Mouse (Mus musculus) retina, embryonic 14.5 days (tissue): ENCODE results near the gene Mvb12b.
A peak's percentile ranks its signal among the peaks of the same experiment; 100 is the strongest.

Experiments used
- DNase-seq: peaks from one replicate; pipeline ENCODE4 v3.0.0-alpha.2; 2015; ENCODE audit warnings: low spot score

The Mvb12b gene

DNA sequence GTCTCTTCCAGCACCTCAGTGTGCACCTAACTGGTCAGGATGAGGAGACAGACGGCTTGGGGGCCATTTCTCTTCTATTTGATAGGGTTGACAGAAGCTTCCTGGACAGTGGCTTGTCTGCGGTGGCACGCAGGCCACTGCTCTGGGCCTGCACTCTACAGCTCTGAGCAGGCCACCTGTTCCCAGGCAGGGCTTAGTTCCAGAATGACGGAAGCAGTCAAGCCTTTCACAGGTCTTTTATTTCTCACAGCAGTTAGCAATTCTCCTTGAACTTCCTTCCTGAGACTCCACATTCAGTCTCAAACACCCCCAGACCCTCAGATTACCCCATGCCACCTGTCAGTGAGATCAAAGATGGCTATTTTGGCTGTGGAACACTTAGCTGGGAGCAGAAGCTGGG lies 109.3 kb downstream of the Mvb12b start:
- DNase-seq: no peak

DNA sequence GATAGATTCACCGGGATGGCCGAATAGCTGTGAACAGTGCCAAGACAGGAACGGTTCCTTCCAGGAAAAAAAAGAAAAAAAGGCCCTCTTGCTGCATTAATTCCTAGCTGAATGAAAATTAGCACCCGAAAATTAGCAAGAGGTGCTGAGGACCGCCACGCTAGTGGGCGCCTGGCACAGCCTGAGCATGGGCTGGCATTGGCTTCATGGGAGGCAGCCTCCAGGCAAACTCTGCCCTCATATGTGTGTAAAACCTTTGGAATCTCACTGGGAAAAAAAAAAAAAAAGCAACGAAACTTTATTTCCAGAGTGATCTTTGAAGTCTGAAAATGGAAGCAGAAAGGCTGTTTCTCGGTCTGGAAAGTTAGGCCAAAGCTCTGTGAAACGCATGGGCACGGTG lies 110.7 kb downstream of the Mvb12b start:
- no peak for DNase-seq

- DNase-seq: no peak
Measured at GRCm38 (mm10) chr2:33774884-33775283, 112.9 kb downstream of the Mvb12b start.

- no peak for DNase-seq
Measured at GRCm38 (mm10) chr2:33774106-33774505, 113.6 kb downstream of the Mvb12b start.

- DNase-seq: no peak
Measured at GRCm38 (mm10) chr2:33772439-33772838, 115.3 kb downstream of the Mvb12b start.

DNA sequence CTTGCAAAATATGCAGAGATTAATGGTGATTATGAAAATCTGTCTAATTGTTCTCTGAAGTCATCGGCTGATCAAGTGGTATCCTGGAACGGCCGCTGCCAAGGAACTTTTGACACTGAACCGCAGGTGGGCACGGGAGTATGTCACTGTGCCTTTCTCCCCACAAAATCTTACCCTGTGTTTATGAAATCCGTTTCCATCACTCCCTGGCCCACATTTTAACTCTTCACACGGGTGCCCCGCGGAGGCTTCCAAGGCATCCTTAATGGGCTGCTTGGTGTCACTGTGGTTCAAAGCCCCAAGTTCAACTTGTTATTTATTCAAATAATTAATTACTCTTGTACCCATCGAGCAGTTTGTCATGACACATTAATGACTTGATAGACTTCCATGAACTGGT lies 116.4 kb downstream of the Mvb12b start:
- DNase-seq: no peak

DNA sequence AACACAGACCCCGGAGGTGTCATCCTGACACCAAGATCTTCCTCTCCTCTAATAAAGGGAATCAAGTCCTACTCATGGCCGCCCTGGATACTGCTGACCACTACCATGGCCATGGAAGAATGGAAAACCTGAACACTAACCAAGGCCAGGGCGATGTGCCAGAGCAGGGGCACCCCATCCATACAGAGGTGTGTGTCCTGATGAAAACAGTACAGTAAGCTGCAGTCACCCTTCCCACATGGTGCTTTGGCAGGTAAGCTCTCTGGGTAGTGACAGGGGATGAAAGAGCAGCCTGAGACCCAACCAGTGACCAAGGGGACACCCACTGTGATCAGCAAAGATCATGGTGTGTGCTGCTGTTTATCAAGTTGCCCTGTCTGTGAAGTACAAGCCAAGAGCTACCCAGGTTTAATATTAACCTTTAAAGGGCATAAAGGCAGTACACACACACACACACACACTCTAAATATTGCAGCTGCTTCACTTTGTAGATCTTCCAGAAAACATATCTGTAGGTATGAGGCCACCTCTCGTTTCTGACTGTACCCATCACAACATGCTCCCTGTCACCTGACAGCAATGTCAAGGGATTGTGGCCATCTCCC lies 117.1 kb downstream of the Mvb12b start:
- DNase-seq: no peak

- DNase-seq: peak; percentile 89
Measured at GRCm38 (mm10) chr2:33764476-33764875, 123.3 kb downstream of the Mvb12b start.

- DNase-seq: no peak
Measured at GRCm38 (mm10) chr2:33762210-33762609, 125.5 kb downstream of the Mvb12b start.

GRCm38 (mm10) chr2:33760571-33760991 lies 127.2 kb downstream of the Mvb12b start:
- DNase-seq: no peak

- DNase-seq: no peak
Measured at GRCm38 (mm10) chr2:33759447-33759846, 128.3 kb downstream of the Mvb12b start.

DNA sequence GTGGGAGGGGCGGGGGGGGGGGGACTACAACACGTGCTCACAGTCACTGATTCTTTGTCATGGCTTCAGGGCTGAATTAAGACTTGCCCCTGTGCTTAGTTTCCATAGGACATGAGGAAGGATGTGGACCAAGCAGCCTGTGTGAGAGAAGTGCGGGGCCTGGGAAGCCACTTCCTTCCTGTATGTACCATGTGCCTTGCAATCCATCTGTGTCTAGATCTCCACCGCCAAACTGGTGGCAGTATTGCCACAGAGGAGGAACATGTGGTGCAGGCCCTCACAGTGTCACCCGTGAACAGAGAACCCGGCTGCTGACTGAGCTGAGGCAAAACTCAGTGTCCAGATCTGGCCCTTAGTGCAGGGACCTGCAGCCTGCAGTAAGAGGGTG lies 132.1 kb downstream of the Mvb12b start:
- no peak for DNase-seq

DNA sequence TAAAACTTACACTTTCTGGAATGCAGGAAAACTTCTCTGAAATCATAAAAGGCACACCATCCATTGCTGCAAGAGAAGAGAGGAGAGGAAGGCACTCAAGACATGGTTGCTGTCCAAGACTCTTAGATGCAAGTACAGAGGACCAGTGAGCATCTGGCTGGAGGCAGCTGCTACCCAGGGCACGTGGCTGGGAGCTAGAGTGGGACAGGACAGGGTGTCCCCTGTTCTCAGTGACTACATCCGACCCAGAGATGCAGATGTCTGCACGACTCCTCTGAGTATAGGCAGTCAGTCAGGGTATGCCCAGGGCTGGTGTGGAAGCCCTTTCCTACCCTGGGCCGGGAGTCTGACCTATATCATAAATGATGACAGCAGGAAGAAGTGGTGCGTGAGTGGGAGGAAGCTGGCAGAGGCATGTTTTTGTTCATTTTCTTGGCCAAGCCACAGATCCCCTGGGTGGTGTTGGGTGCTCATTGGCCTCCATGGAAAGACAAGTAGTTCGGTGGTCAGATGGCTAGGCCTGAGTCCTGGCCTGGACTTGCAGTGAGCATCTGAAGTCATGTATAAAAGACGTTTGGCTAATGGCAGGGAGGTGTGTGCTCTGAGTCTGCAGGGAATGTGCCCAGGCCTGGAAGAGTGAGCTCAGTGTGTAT lies 132.6 kb downstream of the Mvb12b start:
- DNase-seq: no peak

DNA sequence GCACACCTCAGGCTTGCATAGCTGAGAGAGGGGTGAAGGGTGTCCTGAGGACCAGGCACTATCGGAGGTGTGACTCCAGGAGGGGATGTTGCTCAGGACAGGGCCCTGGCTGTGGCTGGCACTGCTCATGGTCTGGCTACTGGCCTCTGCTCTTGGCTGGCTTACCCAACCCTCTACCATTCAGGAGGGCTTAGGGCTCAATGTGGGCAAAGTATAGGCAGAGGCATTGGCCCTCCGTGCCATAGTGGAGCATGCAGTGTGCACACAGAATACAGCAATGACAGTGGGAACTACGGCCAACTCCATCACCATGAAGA lies 133.5 kb downstream of the Mvb12b start:
- DNase-seq: no peak

GRCm38 (mm10) chr2:33753630-33754316 lies 134.0 kb downstream of the Mvb12b start:
- DNase-seq: peak; percentile 72

DNA sequence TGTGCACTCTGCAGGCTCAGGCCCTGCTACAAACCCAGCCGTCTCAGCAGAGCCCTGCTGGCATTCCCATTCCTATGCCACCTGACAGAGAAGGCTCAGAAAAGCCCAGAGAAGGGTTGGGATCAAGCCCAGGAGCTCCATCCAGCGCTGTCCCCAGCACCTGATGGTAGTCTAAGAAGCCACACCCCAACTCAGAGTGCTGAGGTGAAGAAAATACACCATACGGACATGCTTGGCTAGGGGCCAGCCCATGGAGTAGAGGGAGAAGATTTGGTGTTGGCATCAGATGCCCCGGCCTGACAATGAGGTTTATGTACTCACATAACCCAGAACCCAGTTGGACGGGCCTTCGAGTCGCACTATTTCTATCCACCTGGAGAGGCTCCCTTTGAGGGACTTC lies 137.1 kb downstream of the Mvb12b start:
- no peak for DNase-seq

DNA sequence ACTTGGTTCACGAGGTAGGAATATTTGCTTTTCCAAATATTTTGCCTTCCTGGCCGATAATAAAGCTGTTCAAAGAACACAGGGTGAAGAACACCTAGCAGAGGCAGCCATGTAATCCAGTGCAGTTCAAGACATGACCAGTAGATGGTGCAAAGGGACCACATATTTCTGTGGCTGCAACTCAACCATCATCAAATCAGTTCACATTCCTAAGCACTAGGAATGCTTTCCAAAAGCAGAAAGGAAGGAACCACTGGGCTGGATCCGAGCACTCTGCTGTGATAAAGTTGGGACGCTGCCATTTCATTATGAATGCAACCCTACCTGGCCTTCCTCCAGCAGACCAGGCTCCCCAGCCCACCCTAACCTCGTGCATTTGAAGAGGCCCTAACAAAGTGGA lies 141.3 kb downstream of the Mvb12b start:
- peak; percentile 97 for DNase-seq

- no peak for DNase-seq
Measured at GRCm38 (mm10) chr2:33745724-33746123, 142.0 kb downstream of the Mvb12b start.

- no peak for DNase-seq
Measured at GRCm38 (mm10) chr2:33737128-33737527, 150.6 kb downstream of the Mvb12b start.

DNA sequence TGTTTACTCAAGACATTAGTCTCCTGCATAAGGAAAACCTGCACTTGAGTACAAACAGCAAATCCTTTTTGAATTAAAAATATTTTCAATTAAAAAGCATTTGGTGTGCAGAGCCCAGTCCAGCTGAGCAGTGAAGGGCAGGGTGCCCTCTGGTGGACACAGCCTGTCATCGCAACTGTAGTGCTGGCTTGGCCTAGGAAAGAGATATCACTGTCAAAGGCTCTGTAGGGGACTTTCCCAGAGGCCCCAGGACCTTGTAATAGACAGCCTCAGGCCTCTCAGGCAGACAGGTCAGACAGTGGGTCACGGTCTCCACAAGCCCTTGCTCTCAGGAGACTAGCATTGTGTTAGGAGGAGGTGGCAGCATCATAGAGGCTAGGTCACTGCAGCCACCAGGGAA lies 151.0 kb downstream of the Mvb12b start:
- DNase-seq: peak; percentile 89

GRCm38 (mm10) chr2:33734781-33735485 lies 152.8 kb downstream of the Mvb12b start:
- peak; percentile 93 for DNase-seq

- DNase-seq: no peak
Measured at GRCm38 (mm10) chr2:33729701-33730100, 158.0 kb downstream of the Mvb12b start.

DNA sequence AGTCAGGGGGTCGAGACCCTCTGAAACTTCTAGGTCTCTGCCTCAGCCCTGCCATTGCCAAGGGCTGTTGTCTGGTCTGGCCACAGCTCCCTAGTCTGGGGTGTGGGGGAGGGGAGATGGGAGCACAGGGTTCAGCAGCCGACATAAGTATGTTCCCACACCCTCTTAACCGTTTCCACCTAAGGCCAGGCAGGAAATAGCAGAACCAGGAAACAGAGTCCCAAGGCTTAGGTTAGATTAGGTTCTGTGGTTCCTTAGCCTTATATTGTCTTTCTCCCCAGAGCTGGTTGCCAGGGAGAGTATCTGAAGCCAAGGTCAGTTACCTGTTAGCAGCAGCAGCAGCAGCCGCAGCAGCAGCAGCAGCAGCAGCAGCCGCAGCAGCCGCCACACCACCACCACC lies 160.5 kb downstream of the Mvb12b start:
- no peak for DNase-seq
